Mouse (Mus musculus) myocyte (in vitro differentiated cells): ENCODE data around the gene Amz2. TPM values are rescaled to one million over a fixed set of nuclear protein-coding genes. Genes with fewer than 3 reads are reported as not detected.

Experiments
- H3K27me3 ChIP-seq: one replicate; pipeline ENCODE4 v1.6.1; 2011; ENCODE audit not compliant: control insufficient read depth, insufficient read depth, insufficient read length
- H3K36me3 ChIP-seq: one replicate; pipeline ENCODE4 v1.6.1; 2011; ENCODE audit not compliant: control insufficient read depth, insufficient read depth
- H3K4me2 ChIP-seq: one replicate; pipeline ENCODE4 v1.6.1; 2011; ENCODE audit warnings: low read depth, control low read depth
- H3K4me3 ChIP-seq: one replicate; pipeline ENCODE4 v1.5.1; 2011; ENCODE audit warnings: mild to moderate bottlenecking, control low read depth, moderate library complexity
- H3K79me2 ChIP-seq: one replicate; pipeline ENCODE4 v1.6.1; 2011; ENCODE audit not compliant: control insufficient read depth, insufficient read depth
- H3ac ChIP-seq: one replicate; pipeline ENCODE4 v1.6.1; 2011; ENCODE audit not compliant: control insufficient read depth, insufficient read length
- CEBPB ChIP-seq: IDR thresholded peaks from 2 replicates; pipeline ENCODE4 v1.6.1; 2011; ENCODE audit warnings: mild to moderate bottlenecking, moderate library complexity; ENCODE audit not compliant: poor library complexity, insufficient read depth, severe bottlenecking
- E2F4 ChIP-seq: IDR thresholded peaks from one replicate; pipeline ENCODE4 v1.6.1; 2011; ENCODE audit warnings: mild to moderate bottlenecking, control low read depth, moderate library complexity; ENCODE audit not compliant: insufficient read depth
- MAX ChIP-seq: IDR thresholded peaks from one replicate; pipeline ENCODE4 v1.6.1; 2011; ENCODE audit warnings: low read depth, mild to moderate bottlenecking, control low read depth
- MYOD1 ChIP-seq, 3 experiments: IDR thresholded peaks; one replicate each; pipeline ENCODE4 v1.6.1; 2011; ENCODE audit warnings: control low read depth in 2 of 3, low read depth in 2 of 3, mild to moderate bottlenecking in 2 of 3, moderate library complexity in 1 of 3; ENCODE audit not compliant: insufficient read length in 2 of 3, control insufficient read depth in 1 of 3
- MYOG ChIP-seq, 3 experiments: IDR thresholded peaks; one replicate each; pipeline ENCODE4 v1.6.1; 2011; ENCODE audit warnings: control low read depth in 2 of 3, low read depth in 2 of 3, mild to moderate bottlenecking in 2 of 3; ENCODE audit not compliant: insufficient read length in 2 of 3, control insufficient read depth in 1 of 3, insufficient read depth in 1 of 3
- POLR2A ChIP-seq: IDR thresholded peaks from one replicate; pipeline ENCODE4 v1.6.1; 2011; ENCODE audit warnings: low read depth, mild to moderate bottlenecking, control low read depth, moderate library complexity; ENCODE audit not compliant: insufficient read length
- POLR2AphosphoS2 ChIP-seq: IDR thresholded peaks from one replicate; pipeline ENCODE4 v1.6.1; 2011; ENCODE audit warnings: low read depth, control low read depth; ENCODE audit not compliant: insufficient read length
- REST ChIP-seq: IDR thresholded peaks from one replicate; pipeline ENCODE4 v1.6.1; 2011; ENCODE audit warnings: mild to moderate bottlenecking, control low read depth, moderate library complexity; ENCODE audit not compliant: insufficient read depth, insufficient read length
- SRF ChIP-seq: IDR thresholded peaks from one replicate; pipeline ENCODE4 v1.6.1; 2011; ENCODE audit warnings: low read depth; ENCODE audit not compliant: control insufficient read depth, insufficient read length
- TCF12 ChIP-seq: IDR thresholded peaks from one replicate; pipeline ENCODE4 v1.6.1; 2011; ENCODE audit warnings: mild to moderate bottlenecking, control low read depth; ENCODE audit not compliant: poor library complexity, insufficient read depth, severe bottlenecking
- TCF3 ChIP-seq: IDR thresholded peaks from one replicate; pipeline ENCODE4 v1.6.1; 2011; ENCODE audit warnings: low read depth, control low read depth; ENCODE audit not compliant: insufficient read length
- USF1 ChIP-seq: IDR thresholded peaks from one replicate; pipeline ENCODE4 v1.6.1; 2011; ENCODE audit warnings: low read depth, mild to moderate bottlenecking, control low read depth, moderate library complexity
- polyA plus RNA-seq: library from polyadenylated mRNA; unstranded; fragments of >200 nt; fragmentation: generic; extraction: Trizol; gene quantifications from one replicate; pipeline ENCODE4 v1.2.1, GENCODE M21; 2012; ENCODE audit warnings: missing spikeins

Gene Amz2
- polyA plus RNA-seq, 1 experiment = 31.5 TPM

- Histone ChIP-seq H3K4me3 (no peak overlapping the region), H3ac (no peak overlapping the region), H3K79me2 (no peaks in the 10 kb centered on the region), H3K36me3 (no peaks in the 10 kb centered on the region), H3K27me3 (no peaks in the 10 kb centered on the region), H3K4me2 (no peak overlapping the region)
- TF ChIP-seq REST (no peak), MYOD1 (IDR thresholded peaks at IDR 0.05; ENCODE audit: control insufficient read depth in 1 of 3, insufficient read length in 2 of 3, low read depth in 2 of 3) (no peak), E2F4 (no peak), MAX (no peak), MYOG (IDR thresholded peaks at IDR 0.05; ENCODE audit: control insufficient read depth in 1 of 3, insufficient read depth in 1 of 3, insufficient read length in 2 of 3, low read depth in 2 of 3) (no peak), CEBPB (no peak), SRF (no peak), TCF3 (no peak), USF1 (no peak), POLR2AphosphoS2 (no peak), TCF12 (no peak), POLR2A (no peak)
Measured at GRCm38 (mm10) chr11:109477606-109478380, 52.0 kb downstream of the Amz2 start.

- Histone ChIP-seq H3K4me2 (no peak overlapping the region), H3ac (no peak overlapping the region), H3K36me3 (no peaks in the 10 kb centered on the region)
Measured at GRCm38 (mm10) chr11:109479575-109480285, 54.0 kb downstream of the Amz2 start.

GRCm38 (mm10) chr11:109480440-109480839, 54.7 kb downstream of the Amz2 start:
- TF ChIP-seq E2F4 (no peak), MYOD1 (IDR thresholded peaks at IDR 0.05; ENCODE audit: control insufficient read depth in 1 of 3, insufficient read length in 2 of 3, low read depth in 2 of 3) (no peak), MYOG (IDR thresholded peaks at IDR 0.05; ENCODE audit: control insufficient read depth in 1 of 3, insufficient read depth in 1 of 3, insufficient read length in 2 of 3, low read depth in 2 of 3) (no peak), POLR2A (no peak)
- no peak overlapping the region for H3K4me2 ChIP-seq
- no peaks in the 10 kb centered on the region for H3K79me2 ChIP-seq
- no peak overlapping the region for H3K4me3 ChIP-seq
- H3K36me3 ChIP-seq = no peaks in the 10 kb centered on the region
- H3ac ChIP-seq = no peak overlapping the region
- no peaks in the 10 kb centered on the region for H3K27me3 ChIP-seq

More at GRCm38 (mm10) chr11:109479575-109480285, 54.0 kb downstream of the Amz2 start:
- H3K79me2 ChIP-seq = no peaks in the 10 kb centered on the region
- no peak overlapping the region for H3K4me3 ChIP-seq
- no peak for TF ChIP-seq E2F4
- no peak for TF ChIP-seq POLR2A
- TF ChIP-seq TCF12 = no peak
- no peak for TF ChIP-seq CEBPB
- no peak for TF ChIP-seq MYOG (IDR thresholded peaks at IDR 0.05; ENCODE audit: control insufficient read depth in 1 of 3, insufficient read depth in 1 of 3, insufficient read length in 2 of 3, low read depth in 2 of 3)
- TF ChIP-seq TCF3 = no peak
- no peak for TF ChIP-seq USF1
- TF ChIP-seq MAX = no peak
- no peak for TF ChIP-seq REST
- no peak for TF ChIP-seq SRF
- TF ChIP-seq MYOD1 (IDR thresholded peaks at IDR 0.05; ENCODE audit: control insufficient read depth in 1 of 3, insufficient read length in 2 of 3, low read depth in 2 of 3) = no peak
- no peak for TF ChIP-seq POLR2AphosphoS2
- no peaks in the 10 kb centered on the region for H3K27me3 ChIP-seq

- no peaks in the 10 kb centered on the region for H3K79me2 ChIP-seq
- H3K27me3 ChIP-seq = no peaks in the 10 kb centered on the region
- H3K4me2 ChIP-seq = peak overlapping the region; percentile 10
- H3K4me3 ChIP-seq = no peak overlapping the region
- H3K36me3 ChIP-seq = no peaks in the 10 kb centered on the region
- H3ac ChIP-seq = no peak overlapping the region
- no peak for TF ChIP-seq MAX
- TF ChIP-seq REST = no peak
- TF ChIP-seq MYOG (IDR thresholded peaks at IDR 0.05; ENCODE audit: control insufficient read depth in 1 of 3, insufficient read depth in 1 of 3, insufficient read length in 2 of 3, low read depth in 2 of 3) = peak in 1 of 3 experiments; percentile 63
- TF ChIP-seq CEBPB = peak; percentile 29; the same call in 1 of the 2 replicates
- peak in 2 of 3 experiments; percentile 26 to 63 for TF ChIP-seq MYOD1 (IDR thresholded peaks at IDR 0.05; ENCODE audit: control insufficient read depth in 1 of 3, insufficient read length in 2 of 3, low read depth in 2 of 3)
Measured at GRCm38 (mm10) chr11:109485398-109486045, 59.8 kb downstream of the Amz2 start.
